Mouse (Mus musculus) CH12.LX (cell line): ENCODE results near the gene Kirrel3.

Source experiments
- POLR2A ChIP-seq: IDR thresholded peaks from 2 replicates; pipeline ENCODE4 v1.6.1; 2011; ENCODE audit warnings: low read depth, mild to moderate bottlenecking, improper control_type of control experiment, low read length
- ZMIZ1 ChIP-seq: IDR thresholded peaks from 2 replicates; pipeline ENCODE4 v1.6.1; 2012; ENCODE audit warnings: low read depth, mild to moderate bottlenecking, inconsistent platforms, low read length, improper control_type of control experiment

DNA sequence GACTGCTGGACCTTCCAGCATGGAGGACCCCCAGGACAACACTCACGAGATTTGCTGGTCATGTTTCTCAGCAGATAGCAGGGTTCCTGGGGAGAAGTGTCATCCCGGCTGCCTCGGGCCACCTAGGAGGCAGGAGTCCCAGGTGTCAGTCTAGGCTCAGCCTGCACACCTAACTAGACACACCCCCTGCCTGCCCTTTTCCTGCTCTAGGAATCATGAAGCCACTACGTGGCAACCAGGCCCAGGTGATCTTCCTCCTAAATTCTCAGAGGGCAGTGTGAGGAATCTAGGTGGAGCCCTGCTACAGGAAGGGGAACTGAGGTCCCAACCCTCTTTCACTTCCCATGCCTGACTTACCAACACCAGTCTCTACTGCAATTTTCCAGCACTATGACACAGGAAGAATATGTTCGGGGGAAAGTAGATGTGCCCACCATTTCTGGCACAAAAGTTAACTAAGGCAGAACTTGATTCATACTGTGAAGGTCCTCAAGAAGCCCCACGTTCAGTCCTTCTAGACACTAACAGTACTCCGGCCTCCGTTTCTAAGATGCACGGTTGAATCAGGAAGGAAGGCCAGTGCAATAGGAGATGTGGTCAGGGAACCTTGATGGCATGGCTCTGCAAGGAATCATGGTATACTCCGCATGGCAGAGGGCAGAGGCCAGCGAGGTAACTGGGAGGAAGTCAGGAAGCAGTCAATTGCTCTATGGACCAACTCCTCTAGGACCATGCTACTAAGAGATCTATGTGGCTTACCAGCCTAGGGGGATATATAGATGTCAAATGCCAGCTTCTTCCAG is 570.0 kb downstream of the Kirrel3 start:
- TF ChIP-seq ZMIZ1 = no peak
- no peak for TF ChIP-seq POLR2A
